Mouse (Mus musculus): ENCODE measurements around the gene Pthlh.
A peak's percentile ranks its signal among the peaks of the same experiment; 100 is the strongest.
"Not testable (repeated sequence)": the region's sequence is repeated elsewhere in the genome, so short reads cannot be mapped to it uniquely, and the experiment has no call there.

Pthlh gene

GRCm38 (mm10) chr6:147263587-147264565 is at the start of gene Pthlh:
Gene Pthlh (minus strand): TSS chr6:147264183.
- DNase-seq = peak; percentile 32

- no peak for DNase-seq
Observed at GRCm38 (mm10) chr6:147313331-147313730, 49.3 kb upstream of the Pthlh start.

- DNase-seq = no peak
Observed at GRCm38 (mm10) chr6:147310435-147310978, 46.5 kb upstream of the Pthlh start.

GRCm38 (mm10) chr6:147310035-147310434 is 46.1 kb upstream of the Pthlh start:
- no peak for DNase-seq

- not testable (repeated sequence) for DNase-seq
Observed at GRCm38 (mm10) chr6:147304236-147304635, 40.3 kb upstream of the Pthlh start.

GRCm38 (mm10) chr6:147299607-147300006 is 35.6 kb upstream of the Pthlh start:
- DNase-seq = no peak

- DNase-seq = no peak
Observed at GRCm38 (mm10) chr6:147279309-147279708, 15.3 kb upstream of the Pthlh start.

GRCm38 (mm10) chr6:147268143-147268790 is 4.3 kb upstream of the Pthlh start:
- DNase-seq = no peak

GRCm38 (mm10) chr6:147266466-147266865 is 2.5 kb upstream of the Pthlh start:
- DNase-seq = no peak

GRCm38 (mm10) chr6:147263178-147263577 is 805 bp downstream of the Pthlh start:
- no peak for DNase-seq

- no peak for DNase-seq
Observed at GRCm38 (mm10) chr6:147261616-147262015, 2.4 kb downstream of the Pthlh start.

- no peak for DNase-seq
Observed at GRCm38 (mm10) chr6:147260766-147261165, 3.2 kb downstream of the Pthlh start.

- no peak for DNase-seq
Observed at GRCm38 (mm10) chr6:147247782-147248181, 16.2 kb downstream of the Pthlh start.

- DNase-seq = no peak
Observed at GRCm38 (mm10) chr6:147244294-147244693, 19.7 kb downstream of the Pthlh start.

GRCm38 (mm10) chr6:147243655-147244054 is 20.3 kb downstream of the Pthlh start:
- no peak for DNase-seq

GRCm38 (mm10) chr6:147241541-147241940 is 22.4 kb downstream of the Pthlh start:
- no peak for DNase-seq

- peak; percentile 32 for DNase-seq
Observed at GRCm38 (mm10) chr6:147240203-147240804, 23.7 kb downstream of the Pthlh start.

GRCm38 (mm10) chr6:147226696-147227095 is 37.3 kb downstream of the Pthlh start:
- DNase-seq = no peak

GRCm38 (mm10) chr6:147219099-147219498 is 44.9 kb downstream of the Pthlh start:
- DNase-seq = no peak

- DNase-seq = no peak
Observed at GRCm38 (mm10) chr6:147216156-147216555, 47.8 kb downstream of the Pthlh start.

- no peak for DNase-seq
Observed at GRCm38 (mm10) chr6:147207821-147208330, 56.1 kb downstream of the Pthlh start.
